Mouse (Mus musculus) spleen, postnatal 14 days (tissue): Measurements from ENCODE around the gene Kmt2d.

Source experiments
- DNase-seq, 2 experiments: peaks; one replicate each; pipeline ENCODE4 v3.0.0; 2021 to 2022; ENCODE audit warnings: low spot score in 2 of 2

Kmt2d gene

GRCm38 (mm10) chr15:98802926-98803325 lies 68.1 kb downstream of the Kmt2d start:
- no peak for DNase-seq

GRCm38 (mm10) chr15:98799396-98799795 lies 71.6 kb downstream of the Kmt2d start:
- peak; percentile 45 to 77 for DNase-seq

DNA sequence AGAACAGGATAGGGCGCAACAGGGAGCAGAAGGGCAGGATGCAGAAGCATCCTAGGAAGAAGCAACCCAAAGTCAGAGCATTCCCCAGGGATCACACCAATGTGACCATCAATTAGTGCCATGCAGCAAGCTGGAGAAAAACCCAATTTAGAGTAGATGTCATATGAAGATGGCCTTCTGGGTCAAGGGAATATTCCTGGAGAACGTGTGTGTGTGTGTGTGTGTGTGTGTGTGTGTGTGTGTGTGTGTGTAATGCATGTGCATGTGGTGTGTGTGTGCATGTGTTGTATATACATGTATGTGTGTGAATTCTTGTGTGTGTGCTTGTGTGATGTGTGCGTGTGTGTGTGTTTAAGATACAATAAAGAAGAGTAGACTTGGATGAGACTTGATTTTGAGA lies 72.1 kb downstream of the Kmt2d start:
- no peak for DNase-seq

- DNase-seq = no peak
Observed at GRCm38 (mm10) chr15:98797835-98798492, 73.0 kb downstream of the Kmt2d start.

DNA sequence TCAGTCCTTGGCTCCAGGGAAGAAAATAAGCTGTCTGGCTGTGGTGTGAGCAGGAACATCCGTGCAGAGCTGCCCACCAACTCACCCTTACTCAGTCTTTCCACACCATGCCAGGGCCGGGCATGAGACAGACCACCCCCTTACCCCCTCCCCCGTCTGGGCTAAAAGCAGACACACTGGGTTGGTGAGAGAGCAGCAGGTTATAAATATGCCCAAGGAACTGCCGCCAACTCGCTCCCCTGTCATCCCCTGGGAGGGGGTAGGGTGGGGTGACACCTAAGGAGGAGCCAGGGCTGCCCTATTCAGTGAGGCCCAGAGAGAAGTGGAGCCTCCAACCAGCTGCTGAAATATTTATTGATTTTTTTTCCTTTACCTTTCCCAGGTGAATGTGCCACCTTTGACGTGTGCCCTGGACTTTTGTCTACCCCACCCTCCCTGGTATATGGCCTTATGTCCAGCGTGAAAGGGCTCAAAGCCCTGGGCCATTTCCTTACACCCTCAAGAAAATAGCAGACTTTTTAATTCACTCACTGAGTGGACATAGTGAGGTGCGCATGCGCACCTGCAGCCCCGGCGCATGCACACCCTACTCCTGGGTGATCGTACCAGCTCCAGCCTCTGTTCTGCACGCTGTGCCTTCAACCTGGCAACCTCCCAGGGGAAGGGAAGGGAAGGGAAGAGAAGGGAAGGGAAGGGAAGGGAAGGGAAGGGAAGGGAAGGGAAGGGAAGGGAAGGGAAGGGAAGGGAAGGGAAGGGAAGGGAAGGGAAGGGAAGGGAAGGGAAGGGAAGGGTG lies 74.0 kb downstream of the Kmt2d start:
- no peak for DNase-seq

DNA sequence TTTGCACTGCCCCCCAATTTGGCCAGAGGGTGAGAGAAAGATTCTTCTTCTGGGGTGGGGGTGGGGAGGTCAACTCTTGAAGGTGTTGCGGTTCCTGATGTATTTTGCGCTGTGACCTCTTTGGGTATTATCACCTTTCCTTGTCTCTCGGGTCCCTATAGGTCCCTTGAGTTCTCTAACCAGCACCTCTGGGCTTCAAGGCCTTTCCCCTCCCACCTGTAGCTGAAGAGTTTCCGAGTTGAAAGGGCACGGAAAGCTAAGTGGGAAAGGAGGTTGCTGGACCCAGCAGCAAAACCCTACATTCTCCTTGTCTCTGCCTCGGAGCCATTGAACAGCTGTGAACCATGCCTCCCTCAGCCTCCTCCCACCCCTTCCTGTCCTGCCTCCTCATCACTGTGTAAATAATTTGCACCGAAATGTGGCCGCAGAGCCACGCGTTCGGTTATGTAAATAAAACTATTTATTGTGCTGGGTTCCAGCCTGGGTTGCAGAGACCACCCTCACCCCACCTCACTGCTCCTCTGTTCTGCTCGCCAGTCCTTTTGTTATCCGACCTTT lies 77.8 kb downstream of the Kmt2d start:
- no peak for DNase-seq

GRCm38 (mm10) chr15:98792233-98793020 lies 78.6 kb downstream of the Kmt2d start:
- no peak for DNase-seq

- DNase-seq = no peak
Observed at GRCm38 (mm10) chr15:98791771-98792170, 79.2 kb downstream of the Kmt2d start.

GRCm38 (mm10) chr15:98791221-98791620 lies 79.8 kb downstream of the Kmt2d start:
- DNase-seq = no peak

- DNase-seq = no peak
Observed at GRCm38 (mm10) chr15:98790761-98791160, 80.2 kb downstream of the Kmt2d start.

- DNase-seq = peak in 1 of 2 experiments; percentile 55
Observed at GRCm38 (mm10) chr15:98789661-98790535, 81.1 kb downstream of the Kmt2d start, which contains the start of gene Wnt1. Gene Wnt1 (plus strand): TSS chr15:98789857.

- no peak for DNase-seq
Observed at GRCm38 (mm10) chr15:98788972-98789660, 81.9 kb downstream of the Kmt2d start.

- no peak for DNase-seq
Observed at GRCm38 (mm10) chr15:98787930-98788329, 83.1 kb downstream of the Kmt2d start.

GRCm38 (mm10) chr15:98785744-98786143 lies 85.3 kb downstream of the Kmt2d start:
- no peak for DNase-seq
